Mouse (Mus musculus) C2C12 (cell line): ENCODE measurements around the gene Ift57.

Source experiments
- CEBPB ChIP-seq: IDR thresholded peaks from one replicate; pipeline ENCODE4 v1.6.1; 2011; ENCODE audit warnings: low read depth, mild to moderate bottlenecking, control low read depth, moderate library complexity
- CTCF ChIP-seq: IDR thresholded peaks from one replicate; pipeline ENCODE4 v1.5.1; 2011; ENCODE audit not compliant: control insufficient read depth, insufficient read depth, insufficient read length
- FOSL1 ChIP-seq: IDR thresholded peaks from one replicate; pipeline ENCODE4 v1.8.0; 2011; ENCODE audit warnings: mild to moderate bottlenecking, low read length; ENCODE audit not compliant: poor library complexity, insufficient read depth, severe bottlenecking
- MAX ChIP-seq: IDR thresholded peaks from one replicate; pipeline ENCODE4 v1.6.1; 2011; ENCODE audit warnings: mild to moderate bottlenecking, control low read depth
- USF1 ChIP-seq: IDR thresholded peaks from one replicate; pipeline ENCODE4 v1.6.1; 2011; ENCODE audit warnings: low read depth, mild to moderate bottlenecking, control low read depth, moderate library complexity

DNA sequence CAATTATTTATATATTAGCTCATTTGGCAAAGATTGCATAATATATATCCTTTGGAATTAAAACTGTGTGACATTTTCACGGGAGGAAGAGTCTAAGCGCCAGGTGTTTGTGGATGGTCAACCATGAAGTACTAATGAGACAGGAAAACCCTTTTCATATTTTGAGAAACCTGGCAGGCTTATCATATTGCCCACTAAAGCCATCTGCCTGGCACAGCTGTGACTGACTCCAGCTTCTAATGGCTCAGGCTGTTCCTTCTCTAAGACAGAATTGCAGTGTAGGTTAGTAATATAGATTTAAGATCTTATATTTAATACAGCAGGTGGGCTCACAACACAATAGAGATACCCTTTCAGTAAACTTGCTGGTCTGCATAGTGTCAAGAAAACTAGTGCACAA lies 21.6 kb downstream of the Ift57 start:
- TF ChIP-seq CTCF = no peak
- no peak for TF ChIP-seq CEBPB
- no peak for TF ChIP-seq FOSL1
- TF ChIP-seq USF1 = no peak
- no peak for TF ChIP-seq MAX
